Comparison of ENCODE assay signal across 14 mouse cellular contexts in the genomic region with DNA sequence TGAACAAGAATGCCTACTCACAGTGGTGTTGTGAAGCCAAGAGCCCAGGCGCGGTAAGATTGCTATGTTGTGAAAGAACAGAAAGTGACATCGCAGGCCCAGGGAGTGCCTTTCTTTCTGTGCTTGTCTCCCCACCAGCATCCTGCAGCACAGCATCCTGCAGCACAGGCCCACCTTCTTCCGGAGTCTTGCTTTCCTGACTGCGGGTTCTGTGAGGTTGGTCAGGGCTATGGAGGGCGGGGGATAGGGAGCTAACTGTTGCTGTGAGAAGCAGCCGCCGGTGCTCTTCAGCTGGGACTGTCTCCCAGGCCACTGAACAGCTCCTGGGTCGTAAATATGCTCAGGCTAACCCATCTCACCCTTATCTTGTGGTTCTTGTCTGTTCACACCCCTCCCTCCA.
DNase-seq lines count a peak whose midpoint lies in the region; ATAC-seq and TF ChIP-seq lines count a peak whose summit lies in the region.
"Had no signal": no experiment of that assay in that cellular context is flagged by ENCODE, and none has a peak within 500 bp of the region (broad histone marks: within the 10 kb centered on the region; RNA-seq: fewer than 3 reads in every experiment).

No protein-coding gene starts in this region.

- no peak for TF ChIP-seq CTCF in hindbrain, postnatal 0 days (IDR thresholded peaks at IDR 0.05; ENCODE audit: low read depth)

- no peak overlapping the region for H3K4me3 ChIP-seq in heart, embryonic 16.5 days (ENCODE audit: low read length)
- H3K4me3 ChIP-seq in hindbrain, postnatal 0 days (ENCODE audit: low read length): no peak overlapping the region
- no peak overlapping the region for H3K4me3 ChIP-seq in neural tube, embryonic 15.5 days (replicated peaks)
- H3K4me3 ChIP-seq: embryonic facial prominence, embryonic 13.5 days; heart, embryonic 15.5 days had no signal

- no peaks in the 10 kb centered on the region for H3K9me3 ChIP-seq in heart, embryonic 16.5 days (replicated peaks; ENCODE audit: control insufficient read depth, low read length)
- no peaks in the 10 kb centered on the region for H3K9me3 ChIP-seq in hindbrain, postnatal 0 days (ENCODE audit: low read length)
- H3K9me3 ChIP-seq in neural tube, embryonic 15.5 days (replicated peaks): no peaks in the 10 kb centered on the region
- H3K9me3 ChIP-seq: embryonic facial prominence, embryonic 13.5 days; heart, embryonic 15.5 days had no signal

- H3K4me1 ChIP-seq in heart, embryonic 16.5 days (ENCODE audit: control insufficient read depth, insufficient read depth, low read length): no peaks in the 10 kb centered on the region
- H3K4me1 ChIP-seq in hindbrain, postnatal 0 days (ENCODE audit: insufficient read depth, low read length): peaks cover 8% of the 10 kb centered on the region; the same call in 1 of the 2 replicates
- H3K4me1 ChIP-seq in neural tube, embryonic 15.5 days: peaks cover 47% of the 10 kb centered on the region
- H3K4me1 ChIP-seq: heart, embryonic 15.5 days had no signal

- intact Hi-C loops in heart, postnatal 14 days (cut with DNase I): no loop called here

- H3K4me2 ChIP-seq in heart, embryonic 16.5 days (ENCODE audit: low read depth, low read length): no peak overlapping the region; the same call in 1 of the 2 replicates
- no peak overlapping the region for H3K4me2 ChIP-seq in hindbrain, postnatal 0 days (ENCODE audit: low read depth, low read length)
- no peak overlapping the region for H3K4me2 ChIP-seq in neural tube, embryonic 15.5 days
- H3K4me2 ChIP-seq: embryonic facial prominence, embryonic 13.5 days; heart, embryonic 15.5 days; lung, embryonic 14.5 days had no signal

- ATAC-seq in heart, embryonic 16.5 days (replicated peaks; ENCODE audit: extremely low read depth, insufficient read depth, low FRiP score): peak; percentile 50; the same call in 1 of the 2 replicates
- ATAC-seq in hindbrain, postnatal 0 days: no peak
- no peak for ATAC-seq in neural tube, embryonic 15.5 days (ENCODE audit: low FRiP score)

- H3K9ac ChIP-seq in heart, embryonic 16.5 days (ENCODE audit: low read length): no peak overlapping the region
- no peak overlapping the region for H3K9ac ChIP-seq in hindbrain, postnatal 0 days (replicated peaks; ENCODE audit: low read length)
- no peak overlapping the region for H3K9ac ChIP-seq in neural tube, embryonic 15.5 days (replicated peaks)
- H3K9ac ChIP-seq: embryonic facial prominence, embryonic 13.5 days; heart, embryonic 15.5 days; lung, embryonic 14.5 days had no signal

- DNase-seq in heart, postnatal 14 days: no peak
- DNase-seq in CD8-positive naive resting alpha-beta T cell, adult 2 months (ENCODE audit: low read depth in 2 of 2, low spot score in 2 of 2): peak; percentile 55 to 62
- no peak for DNase-seq in hindbrain, postnatal 0 days (ENCODE audit: low spot score)
- DNase-seq in adrenal gland, adult 2 months: no peak
- no peak for DNase-seq in layer of hippocampus, postnatal 14 days (ENCODE audit: low spot score in 2 of 2)
- no peak for DNase-seq in frontal cortex, postnatal 14 days (ENCODE audit: low spot score in 2 of 2)
- DNase-seq: adrenal gland, postnatal 36 days; cerebellum, adult 9-10 months; lung, embryonic 14.5 days had no signal

- no peaks in the 10 kb centered on the region for H3K36me3 ChIP-seq in heart, embryonic 16.5 days (ENCODE audit: control insufficient read depth, insufficient read depth)
- H3K36me3 ChIP-seq in hindbrain, postnatal 0 days (ENCODE audit: insufficient read depth, low read length): no peaks in the 10 kb centered on the region
- no peaks in the 10 kb centered on the region for H3K36me3 ChIP-seq in neural tube, embryonic 15.5 days
- H3K36me3 ChIP-seq: embryonic facial prominence, embryonic 13.5 days; heart, embryonic 15.5 days had no signal

- H3K27ac ChIP-seq in heart, embryonic 16.5 days (ENCODE audit: low read length): no peak overlapping the region; the same call in none of the 2 replicates
- peak overlapping the region; percentile 16; the same call in 1 of the 2 replicates for H3K27ac ChIP-seq in hindbrain, postnatal 0 days
- peak overlapping the region; percentile 64 for H3K27ac ChIP-seq in neural tube, embryonic 15.5 days (replicated peaks)
- H3K27ac ChIP-seq: embryonic facial prominence, embryonic 13.5 days; heart, embryonic 15.5 days; kidney, postnatal 0 days had no signal

- 61% methylated on average over 9 of the region's 9 CpGs for WGBS in heart, embryonic 16.5 days
- WGBS in hindbrain, postnatal 0 days: 56% methylated on average over 9 of the region's 9 CpGs
- 55% methylated on average over 9 of the region's 9 CpGs for WGBS in neural tube, embryonic 15.5 days

- H3K27me3 ChIP-seq in heart, embryonic 16.5 days (ENCODE audit: control insufficient read depth, insufficient read depth, low read length): no peaks in the 10 kb centered on the region
- H3K27me3 ChIP-seq in hindbrain, postnatal 0 days (ENCODE audit: insufficient read depth, low read length): no peaks in the 10 kb centered on the region
- no peaks in the 10 kb centered on the region for H3K27me3 ChIP-seq in neural tube, embryonic 15.5 days (replicated peaks)
- H3K27me3 ChIP-seq: embryonic facial prominence, embryonic 13.5 days; heart, embryonic 15.5 days had no signal

Comparison
In these comparisons a context has a peak if more than half of its experiments do, and no peak if none do; other contexts are left out.
1. DNase-seq: peak in CD8-positive naive resting alpha-beta T cell, adult 2 months (2 of 2); none in heart, postnatal 14 days (0 of 2), hindbrain, postnatal 0 days (single experiment), adrenal gland, adult 2 months (single experiment), layer of hippocampus, postnatal 14 days (0 of 2) and frontal cortex, postnatal 14 days (0 of 2).